Mouse (Mus musculus): ENCODE data around the gene Odf2l.

DNA sequence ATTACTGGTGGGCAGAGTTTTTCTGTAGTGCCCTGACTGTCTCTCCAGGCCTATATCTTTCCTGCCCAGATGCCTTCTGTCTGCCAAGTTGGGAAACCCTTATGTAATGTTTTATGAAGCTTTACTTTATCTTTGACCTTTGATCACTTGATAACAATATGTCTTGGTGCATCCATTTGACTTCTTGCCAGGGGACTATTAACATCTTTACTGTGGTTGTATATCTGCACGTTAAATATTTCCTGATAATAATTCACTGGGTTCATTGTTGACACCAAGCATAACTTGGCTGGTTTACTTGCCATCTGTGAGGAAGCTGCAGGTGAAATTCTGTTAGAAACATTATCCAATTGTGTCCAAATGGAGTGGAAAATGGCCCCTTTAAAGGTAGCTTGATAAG, 35.3 kb upstream of the Odf2l start:
- TF ChIP-seq CTCF (IDR thresholded peaks at IDR 0.05; ENCODE audit: low read depth, low read length) (no peak), POLR2A (IDR thresholded peaks at IDR 0.05; ENCODE audit: extremely low read depth, insufficient read depth, low read length) (no peak)
